5 mouse cellular contexts compared by ENCODE assay signal in the genomic region with DNA sequence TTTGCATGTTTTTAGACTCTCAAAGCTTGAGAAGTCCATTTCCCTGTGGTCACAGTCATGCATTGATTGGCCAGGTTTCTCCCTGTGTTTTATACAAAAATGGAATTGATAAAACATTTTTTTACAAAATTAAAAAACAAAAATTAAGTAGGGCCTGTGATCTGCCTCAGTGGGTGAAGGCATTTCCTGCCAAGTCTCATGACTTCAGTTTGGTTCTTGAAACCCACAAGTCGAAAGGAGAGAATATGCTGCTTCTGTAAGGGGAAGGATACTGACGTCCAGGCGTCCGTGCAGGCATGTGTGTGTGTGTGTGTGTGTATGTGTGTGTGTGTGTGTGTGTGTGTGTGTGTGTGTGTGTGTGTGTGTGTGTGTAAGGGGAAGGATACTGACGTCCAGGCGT.
DNase-seq lines count a peak whose midpoint lies in the region; ATAC-seq lines count a peak whose summit lies in the region.
"Not testable (repeated sequence)": the region's sequence is repeated elsewhere in the genome, so short reads cannot be mapped to it uniquely, and the experiment has no call there.

No protein-coding gene starts in this region.

- DNase-seq in CD4-positive helper T cell, adult 2 months (ENCODE audit: low read depth, low spot score): peak; percentile 39
- DNase-seq in CD4-positive, CD25-positive, alpha-beta regulatory T cell, adult 2 months (ENCODE audit: low read depth, low spot score): peak; percentile 25
- peak; percentile 51 for DNase-seq in naive thymus-derived CD4-positive, alpha-beta T cell, adult 2 months (ENCODE audit: low read depth)
- peak; percentile 39 for DNase-seq in splenic B cell, adult 2 months (ENCODE audit: low read depth, low spot score)

- peak; percentile 55 to 60; a peak in 2 of 4 replicates for ATAC-seq in hematopoietic stem cell, adult 5-6 weeks (replicated peaks in 1 of 2; ENCODE audit: insufficient read depth in 1 of 2, low FRiP score in 2 of 2, low TSS enrichment in 1 of 2, low read depth in 1 of 2, poor library complexity in 2 of 2, severe bottlenecking in 2 of 2)

- not testable (repeated sequence) for H3K27me3 ChIP-seq in splenic B cell, adult 2 months (ENCODE audit: control insufficient read depth, insufficient read depth, low read length, poor library complexity, severe bottlenecking)

- not testable (repeated sequence) for H3K36me3 ChIP-seq in splenic B cell, adult 2 months (ENCODE audit: control insufficient read depth, insufficient read depth, low read length, poor library complexity, severe bottlenecking)

Comparison
In these comparisons a context has a peak if more than half of its experiments do, and no peak if none do; other contexts are left out.
1. Peak in every context shown above with its lines: DNase-seq and ATAC-seq.